Mouse (Mus musculus) liver, embryonic 12.5 days (tissue): ENCODE data around the gene Psmd5. TPM values are rescaled to one million over a fixed set of nuclear protein-coding genes. Genes with fewer than 3 reads are reported as not detected.
"Not testable (repeated sequence)": the region's sequence is repeated elsewhere in the genome, so short reads cannot be mapped to it uniquely, and the experiment has no call there.

Experiments used
- ATAC-seq: fragments of 200-750 bp; cut with Nextera tagmentation; 2 replicates; pipeline ENCODE4 v1.8.0; 2017; ENCODE audit warnings: moderate number of reproducible peaks, mild to moderate bottlenecking, moderate library complexity
- H3K27ac ChIP-seq: fragments of 300-500 bp; sonication (generic); 2 replicates; pipeline ENCODE4 v1.5.1; 2016; ENCODE audit warnings: mild to moderate bottlenecking
- H3K27me3 ChIP-seq: fragments of 300-500 bp; sonication (generic); replicated peaks from 2 replicates; pipeline ENCODE4 v1.6.1; 2016; ENCODE audit warnings: mild to moderate bottlenecking, moderate library complexity
- H3K36me3 ChIP-seq: fragments of 300-500 bp; sonication (generic); 2 replicates; pipeline ENCODE4 v1.6.1; 2016; ENCODE audit warnings: mild to moderate bottlenecking, moderate library complexity
- H3K4me1 ChIP-seq: fragments of 300-500 bp; sonication (generic); 2 replicates; pipeline ENCODE4 v1.6.1; 2016
- H3K4me2 ChIP-seq: fragments of 300-500 bp; sonication (generic); 2 replicates; pipeline ENCODE4 v1.6.1; 2016; ENCODE audit warnings: mild to moderate bottlenecking, moderate library complexity
- H3K4me3 ChIP-seq: fragments of 300-500 bp; sonication (generic); 2 replicates; pipeline ENCODE4 v1.5.1; 2016; ENCODE audit warnings: mild to moderate bottlenecking, moderate library complexity
- H3K9ac ChIP-seq: fragments of 300-500 bp; sonication (generic); 2 replicates; pipeline ENCODE4 v1.6.1; 2016; ENCODE audit warnings: mild to moderate bottlenecking, moderate library complexity
- H3K9me3 ChIP-seq: fragments of 300-500 bp; sonication (generic); replicated peaks from 2 replicates; pipeline ENCODE4 v1.6.1; 2016; ENCODE audit warnings: mild to moderate bottlenecking, moderate library complexity
- WGBS: fragments of 180-500 bp; shearing (Covaris S2); methylation state at CpG from one replicate; pipeline ENCODE4 v1.1.7; 2016; ENCODE audit not compliant: insufficient replicate concordance; 5-methylcytosine and 5-hydroxymethylcytosine counted together
- polyA plus RNA-seq: library from polyadenylated mRNA; unstranded; fragments of >200 nt; fragmentation: Nextera tagmentation; extraction: Ambion mirVana; gene quantifications from 2 replicates; pipeline ENCODE4 v1.2.1, GENCODE M21; 2016

Psmd5 gene
- polyA plus RNA-seq, 1 experiment from 2014 or later = 109 TPM

DNA sequence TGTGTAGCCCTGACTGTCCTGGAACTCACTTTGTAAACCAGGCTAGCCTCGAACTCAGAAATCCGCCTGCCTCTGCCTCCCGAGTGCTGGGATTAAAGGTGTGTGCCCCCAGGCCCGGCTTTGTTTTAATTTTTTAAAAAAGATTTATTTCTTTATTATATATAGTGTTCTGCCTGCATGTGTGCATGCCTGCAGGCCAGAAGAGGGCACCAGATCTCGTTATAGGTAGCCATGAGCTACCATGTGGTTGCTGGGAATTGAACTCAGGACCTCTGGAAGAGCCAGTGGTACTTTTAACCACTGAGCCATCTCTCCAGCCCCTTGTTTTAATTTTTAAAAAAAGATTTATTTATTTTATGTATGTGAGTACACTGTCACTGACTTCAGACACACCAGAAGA lies 34.6 kb downstream of the Psmd5 start:
- 67% methylated on average over 5 of the region's 5 CpGs for WGBS

DNA sequence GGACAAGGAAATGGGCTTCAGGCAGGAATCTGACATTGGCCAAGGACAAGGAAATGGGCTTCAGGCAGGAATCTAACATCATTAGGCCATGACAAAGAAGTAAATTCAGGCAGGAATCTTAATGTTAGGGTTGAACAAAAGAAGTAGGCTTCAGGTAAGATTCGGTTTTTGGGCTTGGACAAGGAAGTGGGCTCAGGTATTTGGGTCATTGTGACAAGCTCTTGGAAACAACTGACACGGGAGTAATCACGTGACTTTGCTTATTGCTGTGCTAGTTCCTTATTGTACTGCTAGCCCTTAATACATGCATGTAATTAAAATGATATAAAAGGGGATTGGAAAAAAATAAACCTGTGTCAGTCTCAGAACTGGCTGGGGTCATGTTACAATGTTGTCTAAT lies 39.1 kb downstream of the Psmd5 start:
- H3K27me3 ChIP-seq = 0 out of 2 replicates have a peak, but pooled peaks cover 16% of the 10 kb centered on the region
- no peak overlapping the region for H3K9ac ChIP-seq
- no peaks in the 10 kb centered on the region for H3K36me3 ChIP-seq
- H3K9me3 ChIP-seq = no peaks in the 10 kb centered on the region
- no peak for ATAC-seq
- H3K4me3 ChIP-seq = no peak overlapping the region
- 53% methylated on average over 3 of the region's 3 CpGs for WGBS
- no peak overlapping the region for H3K4me2 ChIP-seq
- no peaks in the 10 kb centered on the region for H3K4me1 ChIP-seq
- H3K27ac ChIP-seq = no peak overlapping the region

More for the DNA sequence above, 34.6 kb downstream of the Psmd5 start:
- not testable (repeated sequence) for H3K4me1 ChIP-seq, ATAC-seq, H3K4me3 ChIP-seq, H3K9ac ChIP-seq, H3K9me3 ChIP-seq, H3K4me2 ChIP-seq, H3K36me3 ChIP-seq, H3K27ac ChIP-seq
- H3K27me3 ChIP-seq = peaks cover 19% of the 10 kb centered on the region; the same call in 1 of the 2 replicates

DNA sequence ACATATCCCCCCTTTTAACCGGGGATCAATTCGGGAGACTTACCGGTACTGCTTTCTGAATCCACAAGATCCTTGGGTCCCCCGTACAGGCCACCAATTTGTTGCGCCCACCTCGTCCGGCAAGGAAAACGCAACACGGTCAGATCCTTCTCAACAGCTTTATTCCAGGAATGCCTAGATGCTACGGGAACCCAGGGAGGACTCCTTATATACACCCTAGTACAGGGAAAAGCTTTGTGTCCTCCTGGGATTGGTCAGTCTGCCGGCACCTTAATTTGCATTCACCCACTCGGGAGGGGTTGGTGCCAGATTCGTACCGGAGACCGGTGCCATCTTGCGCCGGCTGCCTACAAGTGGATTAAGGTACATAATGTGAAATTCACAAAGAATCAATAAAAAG lies 41.1 kb downstream of the Psmd5 start:
- Histone ChIP-seq H3K27me3 (0 out of 2 replicates have a peak, but pooled peaks cover 16% of the 10 kb centered on the region), H3K27ac (no peak overlapping the region), H3K9me3 (no peaks in the 10 kb centered on the region), H3K4me2 (no peak overlapping the region), H3K9ac (no peak overlapping the region), H3K36me3 (no peaks in the 10 kb centered on the region), H3K4me1 (no peaks in the 10 kb centered on the region), H3K4me3 (no peak overlapping the region)
- ATAC-seq = no peak
- WGBS = 82% methylated on average over 17 of the region's 17 CpGs

DNA sequence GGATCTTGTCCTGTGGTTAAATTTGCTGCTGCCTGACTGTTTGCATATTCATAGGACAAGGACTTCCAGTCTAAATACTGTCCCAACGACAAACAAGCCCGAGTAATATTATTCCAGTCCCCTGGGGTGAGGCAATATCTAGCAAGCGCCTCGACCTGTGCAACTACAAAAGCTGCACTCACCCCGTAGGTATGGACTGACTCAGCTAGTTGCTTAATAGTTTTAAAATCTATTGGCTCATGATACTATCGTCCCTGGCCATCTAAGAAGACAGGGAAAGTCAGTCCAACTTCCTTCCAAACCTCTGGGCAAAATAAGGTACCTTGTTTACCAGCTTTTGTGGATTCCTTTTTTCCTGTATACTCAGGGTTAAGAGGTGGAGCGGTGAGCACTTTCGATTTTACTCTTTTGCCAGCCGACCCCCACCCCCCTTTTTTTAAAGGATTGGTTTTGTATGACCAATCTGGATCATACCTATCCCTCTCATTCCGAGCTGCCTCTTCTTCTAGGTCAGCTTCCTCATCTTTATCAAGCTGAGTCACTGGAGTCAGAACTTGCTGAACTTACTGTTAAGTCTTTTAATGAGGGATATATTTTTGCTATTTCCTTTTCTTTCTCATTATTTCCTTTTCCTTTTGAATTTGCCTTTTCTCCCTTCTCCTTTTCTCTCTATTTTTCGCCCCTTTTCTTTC lies 41.9 kb downstream of the Psmd5 start, which contains the start of gene Gm34653:
Gene Gm34653, plus strand, starts transcription at position 242 of the 692 bp plus-strand sequence.
- not testable (repeated sequence) for H3K36me3 ChIP-seq, H3K9me3 ChIP-seq, H3K4me1 ChIP-seq, H3K9ac ChIP-seq, ATAC-seq, H3K4me2 ChIP-seq, H3K27ac ChIP-seq, H3K4me3 ChIP-seq
- WGBS = 51% methylated on average over 11 of the region's 11 CpGs
- H3K27me3 ChIP-seq = 0 out of 2 replicates have a peak, but pooled peaks cover 16% of the 10 kb centered on the region

DNA sequence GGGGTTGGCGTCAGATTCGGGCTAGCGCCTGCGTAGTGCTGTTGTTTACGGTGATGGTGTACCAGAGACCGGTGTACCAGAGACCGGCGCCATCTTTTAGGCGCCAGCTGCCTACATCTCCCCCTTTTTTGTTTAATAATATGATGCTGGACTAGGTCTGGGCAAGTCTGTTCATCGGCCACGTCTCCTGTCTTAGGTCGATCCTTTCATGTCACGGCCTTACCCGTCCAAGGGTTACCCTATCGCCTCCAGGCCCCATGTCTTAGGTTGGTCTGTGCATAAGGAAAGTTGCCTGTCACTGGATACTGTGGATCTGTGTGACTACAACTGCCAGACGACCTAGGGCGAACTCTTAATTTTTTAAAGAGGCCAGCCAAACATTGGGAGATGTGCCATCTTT lies 44.7 kb downstream of the Psmd5 start:
- not testable (repeated sequence) for H3K27me3 ChIP-seq, H3K9me3 ChIP-seq, H3K9ac ChIP-seq, H3K36me3 ChIP-seq, H3K4me2 ChIP-seq, H3K4me3 ChIP-seq, ATAC-seq, H3K27ac ChIP-seq
- peaks cover 11% of the 10 kb centered on the region for H3K4me1 ChIP-seq
- 86% methylated on average over 17 of the region's 17 CpGs for WGBS

DNA sequence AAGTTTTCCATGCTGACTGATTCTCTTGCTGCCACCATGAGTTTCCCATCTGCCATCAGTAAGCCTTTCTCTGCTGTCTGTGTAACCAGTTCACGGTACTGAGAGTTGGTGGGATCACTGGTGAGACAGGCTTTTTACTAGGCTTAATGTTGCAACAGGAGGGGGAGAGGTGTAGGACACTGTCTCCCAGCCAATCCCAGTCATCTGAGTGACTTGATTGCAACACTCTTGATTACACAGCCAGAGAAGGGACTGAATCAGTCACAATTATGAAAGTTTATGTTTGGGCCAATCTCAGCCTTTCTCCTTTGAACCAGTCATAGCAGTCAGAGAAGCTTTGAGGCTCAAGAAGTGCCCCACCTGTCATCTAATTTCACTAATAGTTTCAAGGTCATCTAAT lies 46.7 kb downstream of the Psmd5 start:
- Histone ChIP-seq H3K4me2 (0 out of 2 replicates have a peak overlapping the region, but pooled peaks have one; percentile 10), H3K9ac (no peak overlapping the region), H3K4me3 (no peak overlapping the region), H3K36me3 (peaks cover 10% of the 10 kb centered on the region), H3K9me3 (no peaks in the 10 kb centered on the region), H3K27ac (peak overlapping the region; percentile 48), H3K4me1 (peaks cover 31% of the 10 kb centered on the region), H3K27me3 (0 out of 2 replicates have a peak, but pooled peaks cover 3% of the 10 kb centered on the region)
- ATAC-seq = no peak
- WGBS = 64% methylated on average over 1 of the region's 1 CpGs

DNA sequence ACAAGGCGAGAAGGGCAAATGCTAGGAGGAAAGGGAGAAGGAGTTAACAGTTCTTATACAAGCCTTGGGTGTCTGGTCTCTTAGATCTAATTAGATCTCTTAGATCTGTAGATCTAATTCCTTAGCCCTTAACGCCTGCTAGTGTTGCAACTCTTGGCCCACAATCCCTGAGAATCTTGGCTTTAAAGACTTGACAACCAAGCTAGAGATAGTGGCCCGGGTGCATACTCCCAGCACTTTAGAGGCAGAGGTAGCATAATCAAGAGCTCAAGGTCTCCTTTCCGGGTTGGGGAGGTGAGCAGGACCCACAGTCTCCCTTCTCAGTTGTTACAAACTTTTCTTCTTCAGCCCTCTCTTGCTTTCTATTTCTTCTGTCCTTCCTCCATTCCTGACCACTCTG lies 47.2 kb downstream of the Psmd5 start:
- Histone ChIP-seq H3K9me3 (no peaks in the 10 kb centered on the region), H3K9ac (no peak overlapping the region), H3K4me2 (0 out of 2 replicates have a peak overlapping the region, but pooled peaks have one; percentile 10), H3K4me3 (no peak overlapping the region), H3K27ac (peak overlapping the region; percentile 48), H3K27me3 (0 out of 2 replicates have a peak, but pooled peaks cover 3% of the 10 kb centered on the region), H3K36me3 (peaks cover 12% of the 10 kb centered on the region), H3K4me1 (peaks cover 34% of the 10 kb centered on the region)
- WGBS = 76% methylated on average over 4 of the region's 4 CpGs
- no peak for ATAC-seq

DNA sequence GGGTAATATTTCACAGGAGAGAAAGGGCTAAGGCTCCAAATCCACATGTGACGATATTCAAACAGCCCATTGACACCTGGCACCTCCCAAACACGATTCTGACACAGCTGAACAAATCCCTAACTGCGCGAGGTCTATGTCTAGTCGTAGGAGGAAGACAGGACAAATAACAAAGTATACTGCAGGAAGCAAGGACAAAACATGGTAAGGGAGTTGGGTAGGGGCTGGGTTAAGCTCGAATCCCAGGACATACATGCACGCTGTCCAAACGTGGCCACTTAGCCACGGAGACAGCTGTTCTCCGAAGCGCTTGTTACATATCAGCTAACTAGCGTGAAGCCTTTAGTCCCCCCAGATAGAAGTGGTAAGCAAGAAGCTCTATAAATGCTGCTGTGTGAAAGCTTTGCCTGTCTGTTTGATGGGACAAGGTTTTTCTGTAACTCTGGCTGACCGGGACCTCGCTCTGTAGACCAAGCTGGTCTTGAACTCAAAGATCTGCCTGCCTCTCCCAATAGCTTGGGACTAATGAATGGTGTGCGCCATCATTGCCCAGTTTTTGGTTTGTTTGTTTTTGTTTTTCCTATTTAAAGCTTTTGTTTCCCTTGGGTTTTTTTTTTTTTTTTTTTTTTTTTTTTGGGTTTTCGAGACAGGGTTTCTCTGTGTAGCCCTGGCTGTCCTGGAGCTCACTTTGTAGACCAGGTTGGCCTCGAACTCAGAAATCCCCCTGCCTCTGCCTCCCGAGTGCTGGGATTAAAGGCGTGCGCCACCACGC lies 48.1 kb downstream of the Psmd5 start:
- Histone ChIP-seq H3K9me3 (no peaks in the 10 kb centered on the region), H3K4me2 (peak overlapping the region; percentile 82), H3K4me1 (peaks cover 42% of the 10 kb centered on the region), H3K27me3 (0 out of 2 replicates have a peak, but pooled peaks cover 3% of the 10 kb centered on the region), H3K36me3 (peaks cover 22% of the 10 kb centered on the region), H3K4me3 (peak overlapping the region; percentile 98), H3K27ac (peak overlapping the region; percentile 93), H3K9ac (peak overlapping the region; percentile 98)
- ATAC-seq = peak; percentile 5; the same call in 1 of the 2 replicates
- WGBS = 28% methylated on average over 20 of the region's 21 CpGs

DNA sequence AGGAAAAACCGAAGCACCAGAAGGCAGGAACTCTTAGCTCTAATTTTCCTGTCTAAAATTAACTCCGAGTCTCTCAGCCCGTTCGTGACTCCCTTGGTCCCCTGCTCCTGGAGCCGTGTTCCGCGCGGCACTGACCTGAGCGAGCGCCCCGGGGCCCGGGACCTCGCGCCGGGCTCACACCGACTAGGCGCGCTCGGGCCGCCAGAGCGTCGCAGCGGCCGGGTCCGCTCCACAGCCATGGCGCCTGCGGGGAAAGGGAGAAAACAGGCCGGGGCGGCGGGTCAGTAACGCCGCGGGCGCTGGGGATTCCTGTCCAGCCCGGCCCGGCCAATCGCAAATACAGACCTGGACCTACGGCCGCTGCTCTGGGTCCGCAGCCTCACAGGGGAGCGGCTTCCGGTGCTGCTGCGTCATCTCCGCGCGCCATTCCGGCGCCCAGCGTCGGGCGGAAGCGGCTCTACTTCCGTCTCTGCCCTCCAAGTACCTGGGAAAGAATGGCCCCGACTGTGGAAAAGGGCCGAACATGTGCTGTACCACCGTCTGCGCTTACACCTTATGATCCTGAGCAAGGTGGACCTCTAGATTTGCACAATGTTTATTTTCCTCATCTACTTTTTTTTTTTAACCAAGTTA lies 48.8 kb downstream of the Psmd5 start, which contains the start of gene Fbxw2:
Gene Fbxw2, minus strand, starts transcription at position 485 of the 633 bp plus-strand sequence.
- peak; percentile 93 for ATAC-seq
- WGBS = under 1% methylated on average over 56 of the region's 57 CpGs
- Histone ChIP-seq H3K4me2 (peak within 1 kb of the TSS; percentile 82), H3K4me1 (peaks cover 46% of the 10 kb centered on the region), H3K27me3 (0 out of 2 replicates have a peak, but pooled peaks cover 3% of the 10 kb centered on the region), H3K9me3 (no peaks in the 10 kb centered on the region), H3K27ac (peak within 1 kb of the TSS; percentile 93), H3K36me3 (peaks cover 26% of the 10 kb centered on the region), H3K4me3 (peak within 1 kb of the TSS; percentile 98), H3K9ac (peak within 1 kb of the TSS; percentile 98)

DNA sequence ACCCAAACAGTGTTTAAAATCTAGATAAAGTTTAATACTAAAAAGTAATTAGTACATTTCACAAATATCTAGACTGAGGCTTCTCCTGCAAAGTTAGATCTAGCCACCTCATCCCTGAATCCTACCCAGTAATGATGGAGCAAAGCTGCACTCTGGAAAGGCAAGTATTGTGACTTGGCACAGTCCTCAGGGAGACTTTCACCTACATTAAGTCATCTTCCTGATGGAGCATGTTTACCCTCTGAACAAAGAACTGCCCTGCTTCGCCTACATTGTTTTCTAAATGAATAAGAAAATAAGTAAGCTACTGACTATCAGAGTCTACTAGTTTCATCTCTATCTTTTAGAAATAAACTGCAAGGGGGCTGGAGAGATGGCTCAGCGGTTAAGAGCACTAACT lies 56.3 kb downstream of the Psmd5 start:
- Histone ChIP-seq H3K4me2 (no peak overlapping the region), H3K36me3 (peaks cover 89% of the 10 kb centered on the region), H3K4me1 (peaks cover 36% of the 10 kb centered on the region), H3K9ac (no peak overlapping the region), H3K4me3 (no peak overlapping the region), H3K9me3 (no peaks in the 10 kb centered on the region), H3K27me3 (no peaks in the 10 kb centered on the region), H3K27ac (no peak overlapping the region)
- 91% methylated on average over 2 of the region's 2 CpGs for WGBS
- no peak for ATAC-seq

DNA sequence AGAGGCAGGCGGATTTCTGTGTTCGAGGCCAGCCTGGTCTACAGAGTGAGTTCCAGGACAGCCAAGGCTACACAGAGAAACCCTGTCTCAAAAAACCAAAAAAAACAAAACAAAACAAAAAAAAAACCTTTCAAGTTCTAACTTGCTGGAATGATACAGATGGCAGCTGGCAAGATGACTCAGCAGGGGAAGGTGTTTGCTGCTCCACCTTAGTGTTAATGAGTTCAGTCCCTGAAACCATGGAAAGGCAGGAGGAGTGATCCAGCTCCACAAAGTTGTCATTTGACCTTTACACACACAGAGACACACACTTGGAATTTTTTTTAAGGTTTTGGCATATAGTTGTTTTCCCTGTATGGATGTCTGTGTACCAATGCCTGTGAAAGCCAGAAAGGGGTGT lies 58.9 kb downstream of the Psmd5 start:
- Histone ChIP-seq H3K36me3 (peaks cover 97% of the 10 kb centered on the region), H3K4me1 (peaks cover 22% of the 10 kb centered on the region), H3K27ac (peak overlapping the region; percentile 69)
- H3K4me3 ChIP-seq, ATAC-seq, H3K4me2 ChIP-seq, H3K9me3 ChIP-seq, H3K9ac ChIP-seq, H3K27me3 ChIP-seq: not testable (repeated sequence)
- WGBS = 80% methylated on average over 2 of the region's 2 CpGs
